Mouse (Mus musculus) CD4-positive helper T cell, adult 2 months (primary cell): ENCODE data around the gene Mrgprb4.

Experiments
- DNase-seq: peaks from one replicate; pipeline ENCODE4 v3.0.0-alpha.2; 2012; ENCODE audit warnings: low read depth, missing footprints, low spot score

Mrgprb4 gene

GRCm38 (mm10) chr7:48199188-48199587, at the start of gene Mrgprb4:
Gene Mrgprb4, minus strand, starts transcription at chr7:48199288.
- no peak for DNase-seq

DNA sequence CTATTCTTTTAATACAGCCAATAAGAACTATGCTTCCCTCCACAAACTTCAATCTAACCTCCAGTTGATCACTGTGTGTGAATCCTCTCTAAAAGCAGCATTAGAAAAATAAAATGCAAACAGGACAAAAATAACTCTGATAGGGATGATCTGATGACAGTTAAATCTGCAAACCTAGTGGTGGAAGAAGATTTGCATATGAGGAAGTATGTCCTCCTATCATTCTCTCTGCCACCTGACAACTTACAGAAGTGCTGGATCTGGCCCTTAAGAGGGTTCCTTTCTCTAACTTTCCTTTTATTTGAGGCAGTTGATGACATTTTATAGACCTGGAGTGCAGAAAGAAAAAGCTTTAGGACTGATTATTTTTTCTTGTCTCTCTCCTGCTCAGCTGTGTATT, 27.0 kb upstream of the Mrgprb4 start:
- DNase-seq, result no peak

- no peak for DNase-seq
These were observed 26.0 kb upstream of the Mrgprb4 start for GRCm38 (mm10) chr7:48225065-48225464.

GRCm38 (mm10) chr7:48168919-48169318, 30.2 kb downstream of the Mrgprb4 start, which contains the start of gene Mrgprb5:
Gene Mrgprb5, minus strand, starts transcription at chr7:48169019.
- no peak for DNase-seq

GRCm38 (mm10) chr7:48167471-48167870, 31.6 kb downstream of the Mrgprb4 start:
- no peak for DNase-seq
